Mouse (Mus musculus) intestine, embryonic 16.5 days (tissue): ENCODE results near the gene Pcdh9. TPM values are rescaled to one million over a fixed set of nuclear protein-coding genes. Genes with fewer than 3 reads are reported as not detected.
A peak's percentile ranks its signal among the peaks of the same experiment; 100 is the strongest.

ENCODE experiments used
- ATAC-seq: fragments of 200-750 bp; cut with Nextera tagmentation; 2 replicates; pipeline ENCODE4 v1.8.0; 2017; ENCODE audit warnings: moderate TSS enrichment, moderate library complexity
- H3K27ac ChIP-seq: fragments of 300-500 bp; sonication (generic); 2 replicates; pipeline ENCODE4 v1.5.1; 2014; ENCODE audit warnings: mild to moderate bottlenecking, low read length
- H3K27me3 ChIP-seq: fragments of 300-500 bp; sonication (generic); replicated peaks from 2 replicates; pipeline ENCODE4 v1.6.1; 2014; ENCODE audit warnings: low read length, control low read depth, mixed read lengths; ENCODE audit not compliant: control insufficient read depth, insufficient read depth
- H3K36me3 ChIP-seq: fragments of 300-500 bp; sonication (generic); 2 replicates; pipeline ENCODE4 v1.6.1; 2014; ENCODE audit warnings: low read length, control low read depth; ENCODE audit not compliant: control insufficient read depth, insufficient read depth
- H3K4me1 ChIP-seq: fragments of 300-500 bp; sonication (generic); 2 replicates; pipeline ENCODE4 v1.6.1; 2014; ENCODE audit warnings: low read length, control low read depth, mixed read lengths; ENCODE audit not compliant: control insufficient read depth, insufficient read depth
- H3K4me2 ChIP-seq: fragments of 300-500 bp; sonication (generic); 2 replicates; pipeline ENCODE4 v1.6.1; 2014; ENCODE audit warnings: low read depth, low read length, control low read depth
- H3K4me3 ChIP-seq: fragments of 300-500 bp; sonication (generic); 2 replicates; pipeline ENCODE4 v1.5.1; 2014; ENCODE audit warnings: mild to moderate bottlenecking, low read length
- H3K9ac ChIP-seq: fragments of 300-500 bp; sonication (generic); 2 replicates; pipeline ENCODE4 v1.6.1; 2014; ENCODE audit warnings: low read depth, low read length
- H3K9me3 ChIP-seq: fragments of 300-500 bp; sonication (generic); 2 replicates; pipeline ENCODE4 v1.6.1; 2016; ENCODE audit warnings: low read length, control low read depth; ENCODE audit not compliant: control insufficient read depth
- WGBS: fragments of 180-500 bp; shearing (Covaris S2); extraction: QIAGEN DNeasy Blood & Tissue Kit; methylation state at CpG from one replicate; pipeline ENCODE4 v1.1.7; 2014; 5-methylcytosine and 5-hydroxymethylcytosine counted together
- polyA plus RNA-seq: library from polyadenylated mRNA; unstranded; fragments of >200 nt; fragmentation: Nextera tagmentation; extraction: Ambion mirVana; gene quantifications from 2 replicates; pipeline ENCODE4 v1.2.1, GENCODE M21; 2015

Gene Pcdh9
- 13.6 and 14.6 TPM in 2 replicates for polyA plus RNA-seq

DNA sequence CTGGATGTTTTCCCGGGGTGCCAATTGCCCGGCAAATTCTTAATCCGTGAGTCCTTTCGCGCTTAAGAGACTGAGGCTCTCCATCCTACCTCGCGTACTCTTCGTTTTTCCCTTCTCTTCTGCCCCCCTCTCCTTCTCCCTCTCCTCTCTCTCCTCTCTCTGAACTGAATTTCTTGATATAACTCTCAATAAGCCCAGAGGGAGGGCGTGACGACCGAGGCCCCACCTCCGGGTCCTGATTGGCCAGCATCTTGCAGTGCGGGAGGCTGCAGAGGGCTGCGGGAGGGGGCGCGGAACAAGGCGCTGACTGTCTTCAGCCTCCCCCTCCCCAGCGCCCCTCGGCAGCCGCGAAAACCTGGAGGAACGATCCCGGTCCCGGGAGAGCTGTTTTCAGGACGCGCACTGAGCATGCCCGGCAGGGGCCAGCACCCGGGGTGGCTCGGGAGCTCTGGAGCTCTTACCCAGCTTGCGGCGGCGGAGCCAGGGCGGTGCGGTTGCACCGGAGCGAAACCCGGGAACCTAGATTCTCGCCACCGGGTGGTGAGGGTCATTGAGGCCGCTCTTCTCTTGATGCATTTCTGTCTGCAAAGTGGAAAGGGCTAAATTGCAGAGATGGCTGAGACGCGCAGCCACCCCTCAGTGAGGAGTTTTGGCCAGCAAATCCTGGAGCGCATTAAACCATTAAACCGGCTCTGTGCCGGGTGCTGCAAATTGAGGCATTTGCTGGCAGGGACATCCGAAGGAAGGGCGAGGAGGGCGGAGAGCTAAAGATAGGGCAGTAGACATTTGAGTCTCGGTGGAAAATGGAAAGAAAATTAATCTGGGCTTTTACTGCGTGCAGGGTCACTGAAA, at the start of gene Pcdh9:
Pcdh9 (minus strand) TSS at position 161 of the 852 bp plus-strand sequence.
- Histone ChIP-seq H3K4me3 (peak within 1 kb of the TSS; percentile 64), H3K36me3 (no peaks in the 10 kb centered on the region), H3K4me2 (peak within 1 kb of the TSS; percentile 96), H3K27me3 (0 out of 2 replicates have a peak, but pooled peaks cover 2% of the 10 kb centered on the region), H3K27ac (peak within 1 kb of the TSS; percentile 59), H3K4me1 (no peaks in the 10 kb centered on the region), H3K9ac (peak within 1 kb of the TSS; percentile 62), H3K9me3 (no peaks in the 10 kb centered on the region)
- WGBS: under 1% methylated on average over 50 of the region's 50 CpGs
- ATAC-seq: peak; percentile 99

GRCm38 (mm10) chr14:93906928-93907327, 16.4 kb upstream of the Pcdh9 start:
- Histone ChIP-seq H3K4me2 (no peak overlapping the region), H3K4me3 (no peak overlapping the region), H3K36me3 (no peaks in the 10 kb centered on the region), H3K9ac (no peak overlapping the region), H3K9me3 (no peaks in the 10 kb centered on the region), H3K27ac (no peak overlapping the region), H3K27me3 (no peaks in the 10 kb centered on the region), H3K4me1 (no peaks in the 10 kb centered on the region)
- ATAC-seq: no peak
- WGBS: 58% methylated on average over 1 of the region's 1 CpGs

DNA sequence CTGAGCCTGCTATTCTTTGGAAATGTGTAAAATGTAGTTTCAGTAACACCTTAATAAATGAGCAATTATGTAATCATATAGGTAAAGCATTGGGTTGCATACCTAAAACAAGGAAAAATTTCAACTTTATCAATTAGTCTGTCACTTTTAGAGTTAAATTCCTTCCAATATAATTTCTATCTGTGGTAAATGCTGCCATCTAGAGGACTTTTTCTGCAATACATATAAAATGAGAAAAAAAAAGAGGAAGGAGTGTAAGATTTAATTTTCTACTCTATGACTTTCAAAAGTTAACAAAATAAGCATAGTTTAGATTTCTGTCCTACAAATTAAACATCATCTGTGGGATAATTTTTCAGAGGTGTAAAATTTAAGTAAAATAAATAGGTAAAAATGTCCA, 8.1 kb upstream of the Pcdh9 start:
- no peak for ATAC-seq
- Histone ChIP-seq H3K4me2 (no peak overlapping the region), H3K9me3 (no peaks in the 10 kb centered on the region), H3K27ac (no peak overlapping the region), H3K27me3 (no peaks in the 10 kb centered on the region), H3K4me3 (no peak overlapping the region), H3K4me1 (no peaks in the 10 kb centered on the region), H3K9ac (no peak overlapping the region), H3K36me3 (no peaks in the 10 kb centered on the region)

GRCm38 (mm10) chr14:93895131-93895530, 4.7 kb upstream of the Pcdh9 start:
- Histone ChIP-seq H3K4me1 (no peaks in the 10 kb centered on the region), H3K27ac (no peak overlapping the region), H3K4me2 (no peak overlapping the region), H3K27me3 (0 out of 2 replicates have a peak, but pooled peaks cover 2% of the 10 kb centered on the region), H3K9me3 (no peaks in the 10 kb centered on the region), H3K9ac (no peak overlapping the region), H3K4me3 (no peak overlapping the region), H3K36me3 (no peaks in the 10 kb centered on the region)
- 84% methylated on average over 3 of the region's 3 CpGs for WGBS
- ATAC-seq: no peak

DNA sequence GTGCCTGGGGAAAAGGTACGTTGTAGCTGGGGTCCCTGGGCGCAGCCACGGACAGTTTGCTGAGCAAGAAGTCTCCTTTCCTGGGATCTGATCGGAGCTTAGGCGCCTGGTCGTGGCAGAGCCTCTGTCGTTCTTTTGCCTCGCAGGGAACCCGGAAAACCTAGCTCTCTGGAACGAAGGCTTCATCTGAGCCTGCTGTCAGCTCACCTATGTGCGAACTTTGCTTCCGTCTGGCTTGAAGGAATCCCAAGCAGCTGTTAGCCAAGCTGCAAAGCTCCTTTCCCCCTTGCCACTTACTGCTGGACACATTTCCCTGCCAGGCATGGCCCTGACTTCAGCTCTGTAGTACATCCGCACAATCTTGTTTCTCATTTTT, 880 bp upstream of the Pcdh9 start:
- 3% methylated on average over 13 of the region's 13 CpGs for WGBS
- peak overlapping the region; percentile 64 for H3K4me3 ChIP-seq
- H3K9me3 ChIP-seq: no peaks in the 10 kb centered on the region
- H3K9ac ChIP-seq: peak overlapping the region; percentile 62
- no peaks in the 10 kb centered on the region for H3K36me3 ChIP-seq
- ATAC-seq: peak; percentile 21
- 0 out of 2 replicates have a peak, but pooled peaks cover 2% of the 10 kb centered on the region for H3K27me3 ChIP-seq
- H3K4me2 ChIP-seq: peak overlapping the region; percentile 96
- no peaks in the 10 kb centered on the region for H3K4me1 ChIP-seq
- H3K27ac ChIP-seq: peak overlapping the region; percentile 59

GRCm38 (mm10) chr14:93889839-93890518, 500 bp downstream of the Pcdh9 start:
- WGBS: under 1% methylated on average over 20 of the region's 20 CpGs
- peak overlapping the region; percentile 96 for H3K4me2 ChIP-seq
- no peaks in the 10 kb centered on the region for H3K36me3 ChIP-seq
- no peaks in the 10 kb centered on the region for H3K9me3 ChIP-seq
- H3K27ac ChIP-seq: no peak overlapping the region
- peak overlapping the region; percentile 64 for H3K4me3 ChIP-seq
- no peaks in the 10 kb centered on the region for H3K4me1 ChIP-seq
- 0 out of 2 replicates have a peak, but pooled peaks cover 2% of the 10 kb centered on the region for H3K27me3 ChIP-seq
- peak overlapping the region; percentile 49; the same call in 1 of the 2 replicates for H3K9ac ChIP-seq
- ATAC-seq: no peak; the same call in 1 of the 2 replicates

- no peak for ATAC-seq
- WGBS: 34% methylated on average over 6 of the region's 6 CpGs
- peak overlapping the region; percentile 96 for H3K4me2 ChIP-seq
- no peak overlapping the region for H3K9ac ChIP-seq
- no peaks in the 10 kb centered on the region for H3K9me3 ChIP-seq
- no peaks in the 10 kb centered on the region for H3K36me3 ChIP-seq
- H3K4me1 ChIP-seq: no peaks in the 10 kb centered on the region
- 0 out of 2 replicates have a peak, but pooled peaks cover 2% of the 10 kb centered on the region for H3K27me3 ChIP-seq
- peak overlapping the region; percentile 64 for H3K4me3 ChIP-seq
- H3K27ac ChIP-seq: no peak overlapping the region
Observed at GRCm38 (mm10) chr14:93889231-93889630, 1.2 kb downstream of the Pcdh9 start.

DNA sequence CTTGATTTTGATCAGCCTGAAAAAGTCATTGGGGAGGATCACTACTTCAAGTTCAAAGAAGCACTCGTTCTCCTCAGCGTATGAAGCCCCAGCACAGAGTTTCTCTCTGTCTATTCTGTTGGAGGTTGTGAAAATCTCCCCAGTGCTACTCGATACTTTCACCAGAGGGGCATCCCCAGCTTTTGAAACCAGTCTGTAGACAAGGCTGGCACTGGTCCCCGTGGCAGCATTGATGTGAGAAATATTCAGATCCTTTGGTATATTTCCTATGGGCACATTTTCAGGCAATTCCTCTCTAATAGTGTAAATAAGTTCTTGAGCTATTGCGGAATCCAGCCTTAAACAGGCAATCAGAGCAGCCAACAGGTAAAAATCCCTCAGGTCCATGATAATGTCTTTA, 2.1 kb downstream of the Pcdh9 start:
- Histone ChIP-seq H3K36me3 (no peaks in the 10 kb centered on the region), H3K27me3 (0 out of 2 replicates have a peak, but pooled peaks cover 2% of the 10 kb centered on the region), H3K9ac (no peak overlapping the region), H3K9me3 (no peaks in the 10 kb centered on the region), H3K27ac (no peak overlapping the region), H3K4me3 (no peak overlapping the region), H3K4me1 (no peaks in the 10 kb centered on the region), H3K4me2 (no peak overlapping the region)
- no peak for ATAC-seq
- WGBS: 83% methylated on average over 5 of the region's 5 CpGs

DNA sequence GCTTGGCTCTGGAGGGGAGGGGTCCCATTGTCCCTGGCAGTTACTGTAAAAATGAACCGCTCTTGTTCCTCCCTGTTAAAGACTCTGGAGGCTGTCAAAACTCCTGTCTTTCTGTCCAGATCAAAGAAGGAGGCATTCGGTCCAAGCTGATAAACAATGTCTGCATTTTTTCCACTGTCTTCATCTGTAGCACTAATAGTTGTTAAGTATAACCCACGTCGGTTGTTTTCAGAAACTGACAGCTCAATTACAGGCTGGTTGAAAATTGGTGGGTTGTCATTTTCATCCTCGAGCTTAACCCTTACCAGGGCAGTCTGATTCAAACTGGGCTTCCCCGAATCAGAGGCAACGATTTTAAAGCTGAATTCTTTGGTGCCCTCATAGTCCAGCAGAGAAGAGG, 3.4 kb downstream of the Pcdh9 start:
- 60% methylated on average over 7 of the region's 7 CpGs for WGBS
- no peaks in the 10 kb centered on the region for H3K36me3 ChIP-seq

More for the DNA sequence above, 3.4 kb downstream of the Pcdh9 start:
- H3K4me1 ChIP-seq: no peaks in the 10 kb centered on the region
- H3K27ac ChIP-seq: no peak overlapping the region
- H3K9ac ChIP-seq: no peak overlapping the region
- no peak for ATAC-seq
- no peak overlapping the region for H3K4me3 ChIP-seq
- no peaks in the 10 kb centered on the region for H3K27me3 ChIP-seq
- H3K4me2 ChIP-seq: no peak overlapping the region
- H3K9me3 ChIP-seq: no peaks in the 10 kb centered on the region
